Mouse (Mus musculus): ENCODE results near the gene Rgs8. TPM values are rescaled to one million over a fixed set of nuclear protein-coding genes. Genes with fewer than 3 reads are reported as not detected.

Gene Rgs8
- polyA plus RNA-seq, 1 experiment from 2014 or later = 0.21 TPM

GRCm38 (mm10) chr1:153704996-153705395 lies 52.2 kb downstream of the Rgs8 start:
- H3K9me3 ChIP-seq (replicated peaks; ENCODE audit: control insufficient read depth, low read length) = no peaks in the 10 kb centered on the region
- H3K4me3 ChIP-seq (ENCODE audit: low read length) = no peak overlapping the region
- H3K9ac ChIP-seq (ENCODE audit: low read length) = no peak overlapping the region
- H3K27me3 ChIP-seq (ENCODE audit: control insufficient read depth, insufficient read depth, low read length) = no peaks in the 10 kb centered on the region
- H3K36me3 ChIP-seq (ENCODE audit: control insufficient read depth, insufficient read depth) = no peaks in the 10 kb centered on the region
- peaks cover 15% of the 10 kb centered on the region for H3K4me1 ChIP-seq (ENCODE audit: control insufficient read depth, insufficient read depth, low read length)
- 64% methylated on average over 3 of the region's 3 CpGs for WGBS
- H3K4me2 ChIP-seq (ENCODE audit: low read depth, low read length) = no peak overlapping the region
- no peak for ATAC-seq (replicated peaks; ENCODE audit: extremely low read depth, insufficient read depth, low FRiP score)
- H3K27ac ChIP-seq (ENCODE audit: low read length) = no peak overlapping the region

- Histone ChIP-seq H3K4me3 (ENCODE audit: low read length) (no peak overlapping the region), H3K4me1 (ENCODE audit: control insufficient read depth, insufficient read depth, low read length) (peaks cover 11% of the 10 kb centered on the region), H3K27ac (ENCODE audit: low read length) (no peak overlapping the region), H3K27me3 (ENCODE audit: control insufficient read depth, insufficient read depth, low read length) (no peaks in the 10 kb centered on the region), H3K9ac (ENCODE audit: low read length) (no peak overlapping the region), H3K36me3 (ENCODE audit: control insufficient read depth, insufficient read depth) (no peaks in the 10 kb centered on the region), H3K4me2 (ENCODE audit: low read depth, low read length) (no peak overlapping the region), H3K9me3 (replicated peaks; ENCODE audit: control insufficient read depth, low read length) (no peaks in the 10 kb centered on the region)
- no peak for ATAC-seq (replicated peaks; ENCODE audit: extremely low read depth, insufficient read depth, low FRiP score)
- WGBS = 80% methylated on average over 5 of the region's 5 CpGs
These were observed 55.8 kb downstream of the Rgs8 start for GRCm38 (mm10) chr1:153708626-153709025.

GRCm38 (mm10) chr1:153709451-153709850 lies 56.6 kb downstream of the Rgs8 start:
- Histone ChIP-seq H3K9me3 (replicated peaks; ENCODE audit: control insufficient read depth, low read length) (no peaks in the 10 kb centered on the region), H3K4me2 (ENCODE audit: low read depth, low read length) (no peak overlapping the region), H3K36me3 (ENCODE audit: control insufficient read depth, insufficient read depth) (no peaks in the 10 kb centered on the region), H3K4me3 (ENCODE audit: low read length) (no peak overlapping the region), H3K27ac (ENCODE audit: low read length) (no peak overlapping the region), H3K27me3 (ENCODE audit: control insufficient read depth, insufficient read depth, low read length) (no peaks in the 10 kb centered on the region), H3K9ac (ENCODE audit: low read length) (no peak overlapping the region), H3K4me1 (ENCODE audit: control insufficient read depth, insufficient read depth, low read length) (peaks cover 4% of the 10 kb centered on the region; the same call in 1 of the 2 replicates)
- no peak for ATAC-seq (replicated peaks; ENCODE audit: extremely low read depth, insufficient read depth, low FRiP score)
- 50% methylated on average over 5 of the region's 5 CpGs for WGBS

GRCm38 (mm10) chr1:153711544-153712262 lies 58.9 kb downstream of the Rgs8 start:
- ATAC-seq (replicated peaks; ENCODE audit: extremely low read depth, insufficient read depth, low FRiP score) = no peak
- Histone ChIP-seq H3K27me3 (ENCODE audit: control insufficient read depth, insufficient read depth, low read length) (no peaks in the 10 kb centered on the region), H3K4me1 (ENCODE audit: control insufficient read depth, insufficient read depth, low read length) (peaks cover 4% of the 10 kb centered on the region; the same call in 1 of the 2 replicates), H3K36me3 (ENCODE audit: control insufficient read depth, insufficient read depth) (no peaks in the 10 kb centered on the region), H3K27ac (ENCODE audit: low read length) (no peak overlapping the region), H3K9ac (ENCODE audit: low read length) (no peak overlapping the region), H3K4me2 (ENCODE audit: low read depth, low read length) (no peak overlapping the region), H3K9me3 (replicated peaks; ENCODE audit: control insufficient read depth, low read length) (no peaks in the 10 kb centered on the region), H3K4me3 (ENCODE audit: low read length) (no peak overlapping the region)
- 65% methylated on average over 3 of the region's 3 CpGs for WGBS

GRCm38 (mm10) chr1:153712633-153713032 lies 59.8 kb downstream of the Rgs8 start:
- H3K9me3 ChIP-seq (replicated peaks; ENCODE audit: control insufficient read depth, low read length) = no peaks in the 10 kb centered on the region
- peaks cover 4% of the 10 kb centered on the region; the same call in 1 of the 2 replicates for H3K4me1 ChIP-seq (ENCODE audit: control insufficient read depth, insufficient read depth, low read length)
- no peak overlapping the region for H3K27ac ChIP-seq (ENCODE audit: low read length)
- H3K4me2 ChIP-seq (ENCODE audit: low read depth, low read length) = no peak overlapping the region
- 93% methylated on average over 2 of the region's 2 CpGs for WGBS
- no peak overlapping the region for H3K9ac ChIP-seq (ENCODE audit: low read length)
- H3K36me3 ChIP-seq (ENCODE audit: control insufficient read depth, insufficient read depth) = no peaks in the 10 kb centered on the region
- H3K27me3 ChIP-seq (ENCODE audit: control insufficient read depth, insufficient read depth, low read length) = no peaks in the 10 kb centered on the region
- no peak for ATAC-seq (replicated peaks; ENCODE audit: extremely low read depth, insufficient read depth, low FRiP score)
- H3K4me3 ChIP-seq (ENCODE audit: low read length) = no peak overlapping the region

GRCm38 (mm10) chr1:153717990-153718389 lies 65.2 kb downstream of the Rgs8 start:
- no peak overlapping the region for H3K4me2 ChIP-seq (ENCODE audit: low read depth, low read length)
- ATAC-seq (replicated peaks; ENCODE audit: extremely low read depth, insufficient read depth, low FRiP score) = no peak
- H3K4me1 ChIP-seq (ENCODE audit: control insufficient read depth, insufficient read depth, low read length) = no peaks in the 10 kb centered on the region
- no peaks in the 10 kb centered on the region for H3K9me3 ChIP-seq (replicated peaks; ENCODE audit: control insufficient read depth, low read length)
- H3K27me3 ChIP-seq (ENCODE audit: control insufficient read depth, insufficient read depth, low read length) = no peaks in the 10 kb centered on the region
- no peak overlapping the region for H3K27ac ChIP-seq (ENCODE audit: low read length)
- 78% methylated on average over 1 of the region's 1 CpGs for WGBS
- no peak overlapping the region for H3K9ac ChIP-seq (ENCODE audit: low read length)
- no peak overlapping the region for H3K4me3 ChIP-seq (ENCODE audit: low read length)
- no peaks in the 10 kb centered on the region for H3K36me3 ChIP-seq (ENCODE audit: control insufficient read depth, insufficient read depth)

- WGBS = 72% methylated on average over 7 of the region's 7 CpGs
- ATAC-seq (replicated peaks; ENCODE audit: extremely low read depth, insufficient read depth, low FRiP score) = no peak
These were observed 68.1 kb downstream of the Rgs8 start for GRCm38 (mm10) chr1:153720935-153721334.

GRCm38 (mm10) chr1:153721565-153722310 lies 68.9 kb downstream of the Rgs8 start:
- Histone ChIP-seq H3K4me1 (ENCODE audit: control insufficient read depth, insufficient read depth, low read length) (no peaks in the 10 kb centered on the region), H3K27me3 (ENCODE audit: control insufficient read depth, insufficient read depth, low read length) (no peaks in the 10 kb centered on the region), H3K4me3 (ENCODE audit: low read length) (no peak overlapping the region), H3K9ac (ENCODE audit: low read length) (no peak overlapping the region), H3K27ac (ENCODE audit: low read length) (no peak overlapping the region), H3K9me3 (replicated peaks; ENCODE audit: control insufficient read depth, low read length) (no peaks in the 10 kb centered on the region), H3K4me2 (ENCODE audit: low read depth, low read length) (no peak overlapping the region), H3K36me3 (ENCODE audit: control insufficient read depth, insufficient read depth) (no peaks in the 10 kb centered on the region)
- WGBS = 69% methylated on average over 9 of the region's 9 CpGs
- ATAC-seq (replicated peaks; ENCODE audit: extremely low read depth, insufficient read depth, low FRiP score) = no peak

More at GRCm38 (mm10) chr1:153720935-153721334, 68.1 kb downstream of the Rgs8 start:
- H3K4me1 ChIP-seq (ENCODE audit: control insufficient read depth, insufficient read depth, low read length) = no peaks in the 10 kb centered on the region
- no peak overlapping the region for H3K4me3 ChIP-seq (ENCODE audit: low read length)
- no peaks in the 10 kb centered on the region for H3K27me3 ChIP-seq (ENCODE audit: control insufficient read depth, insufficient read depth, low read length)
- no peaks in the 10 kb centered on the region for H3K9me3 ChIP-seq (replicated peaks; ENCODE audit: control insufficient read depth, low read length)
- H3K9ac ChIP-seq (ENCODE audit: low read length) = no peak overlapping the region
- H3K27ac ChIP-seq (ENCODE audit: low read length) = no peak overlapping the region
- no peaks in the 10 kb centered on the region for H3K36me3 ChIP-seq (ENCODE audit: control insufficient read depth, insufficient read depth)
- H3K4me2 ChIP-seq (ENCODE audit: low read depth, low read length) = no peak overlapping the region

GRCm38 (mm10) chr1:153723426-153723825 lies 70.6 kb downstream of the Rgs8 start:
- Histone ChIP-seq H3K4me3 (ENCODE audit: low read length) (no peak overlapping the region), H3K9ac (ENCODE audit: low read length) (no peak overlapping the region)

More at GRCm38 (mm10) chr1:153723426-153723825, 70.6 kb downstream of the Rgs8 start:
- no peak for ATAC-seq (replicated peaks; ENCODE audit: extremely low read depth, insufficient read depth, low FRiP score)
- H3K27ac ChIP-seq (ENCODE audit: low read length) = no peak overlapping the region
- 67% methylated on average over 9 of the region's 9 CpGs for WGBS
- H3K4me1 ChIP-seq (ENCODE audit: control insufficient read depth, insufficient read depth, low read length) = no peaks in the 10 kb centered on the region
- H3K36me3 ChIP-seq (ENCODE audit: control insufficient read depth, insufficient read depth) = no peaks in the 10 kb centered on the region
- no peak overlapping the region for H3K4me2 ChIP-seq (ENCODE audit: low read depth, low read length)
- no peaks in the 10 kb centered on the region for H3K27me3 ChIP-seq (ENCODE audit: control insufficient read depth, insufficient read depth, low read length)
- no peaks in the 10 kb centered on the region for H3K9me3 ChIP-seq (replicated peaks; ENCODE audit: control insufficient read depth, low read length)

Measured in heart, embryonic 16.5 days (tissue).